Mouse (Mus musculus) embryonic stem cell, embryonic (primary cell): ENCODE results near the gene L3mbtl1.

Experiments
- CTCF ChIA-PET, 4 experiments: fragments of 300-600 bp in 2 of 4; fragments of 350-600 bp in 2 of 4; sonication (Branson Sonifier 250); formaldehyde crosslinking; loops; one replicate each; lab custom pipeline; 2022; ENCODE audit warnings: inconsistent platforms in 2 of 4; lab: Charles Lee
- POLR2A ChIA-PET, 4 experiments: fragments of 300-600 bp in 2 of 4; fragments of 350-600 bp in 2 of 4; sonication (Branson Sonifier 250); formaldehyde crosslinking; loops; one replicate each; lab custom pipeline; 2022; ENCODE audit warnings: antibody characterized with exemption in 4 of 4, inconsistent platforms in 1 of 4; lab: Charles Lee

L3mbtl1 gene

GRCm38 (mm10) chr2:162970896-162971295 is 27.6 kb downstream of the L3mbtl1 start:
- ChIA-PET CTCF (no interaction called here), POLR2A (no interaction called here)

GRCm38 (mm10) chr2:162972752-162973151 is 29.5 kb downstream of the L3mbtl1 start:
- ChIA-PET POLR2A (interaction anchor here in 3 of 4 experiments (0.6 to 1.6 kb wide), 6 partner anchors 10 to 447 kb away, joined by 3 to 4 read pairs (median 4); no protein-coding TSS in a partner anchor), CTCF (interaction anchor here in 2 of 4 experiments (1.1 to 1.2 kb wide), 4 partner anchors 26 to 429 kb away, joined by 3 read pairs; no protein-coding TSS in a partner anchor)

GRCm38 (mm10) chr2:162973206-162973605 is 29.9 kb downstream of the L3mbtl1 start:
- POLR2A ChIA-PET, result interaction anchor here (0.6 to 1.7 kb wide), 11 partner anchors 10 to 446 kb away, joined by 3 to 6 read pairs (median 3); partner anchors contain the start of gene Srsf6 (in 1 of the 4)
- CTCF ChIA-PET, result interaction anchor here in 3 of 4 experiments (0.5 to 1.2 kb wide), 8 partner anchors 24 to 428 kb away, joined by 3 to 5 read pairs (median 3); partner anchors contain the start of gene L3mbtl1 (in 1 of the 3)

- CTCF ChIA-PET, result interaction anchor here in 3 of 4 experiments (0.5 to 1.2 kb wide), 9 partner anchors 24 to 428 kb away, joined by 3 to 5 read pairs (median 3); partner anchors contain the start of gene L3mbtl1 (in 1 of the 3)
- POLR2A ChIA-PET, result interaction anchor here in 3 of 4 experiments (0.5 to 1.7 kb wide), 9 partner anchors 10 to 320 kb away, joined by 3 to 6 read pairs (median 4); partner anchors contain the start of genes Ift52 (in 1 of the 3) and Srsf6 (in 1 of the 3)
These were observed 30.4 kb downstream of the L3mbtl1 start for GRCm38 (mm10) chr2:162973637-162974036.

GRCm38 (mm10) chr2:162975157-162975775 is 32.0 kb downstream of the L3mbtl1 start:
- ChIA-PET POLR2A (interaction anchor here in 2 of 4 experiments (0.5 to 1.4 kb wide), 4 partner anchors 20 to 42 kb away, joined by 3 to 4 read pairs (median 3); partner anchors contain the start of gene Ift52 (in 1 of the 2)), CTCF (no interaction called here)

GRCm38 (mm10) chr2:162976001-162976400 is 32.7 kb downstream of the L3mbtl1 start:
- POLR2A ChIA-PET, result interaction anchor here in 2 of 4 experiments (1.0 to 1.4 kb wide), 3 partner anchors 36 to 75 kb away, joined by 3 to 4 read pairs (median 3); partner anchors contain the start of gene Ift52 (in 1 of the 2)
- CTCF ChIA-PET, result interaction anchor here in 2 of 4 experiments (0.6 kb wide), 2 partner anchors 8 to 232 kb away, joined by 3 read pairs; no protein-coding TSS in a partner anchor

- ChIA-PET CTCF (no interaction called here), POLR2A (no interaction called here)
These were observed 41.1 kb downstream of the L3mbtl1 start for GRCm38 (mm10) chr2:162984381-162984780.

- POLR2A ChIA-PET, result interaction anchor here in 3 of 4 experiments (0.6 to 1.3 kb wide), 7 partner anchors 12 to 442 kb away, joined by 3 to 7 read pairs (median 4); no protein-coding TSS in a partner anchor
- CTCF ChIA-PET, result interaction anchor here (0.6 to 1.8 kb wide), 9 partner anchors 17 to 415 kb away, joined by 3 to 12 read pairs (median 4); no protein-coding TSS in a partner anchor
These were observed 42.7 kb downstream of the L3mbtl1 start for GRCm38 (mm10) chr2:162985923-162986322.

GRCm38 (mm10) chr2:162986764-162987163 is 43.5 kb downstream of the L3mbtl1 start:
- ChIA-PET CTCF (interaction anchor here (0.8 to 1.8 kb wide), 4 partner anchors 18 to 115 kb away, joined by 3 to 4 read pairs (median 4); no protein-coding TSS in a partner anchor), POLR2A (interaction anchor here in 2 of 4 experiments (1.0 to 1.8 kb wide), 5 partner anchors 18 to 56 kb away, joined by 3 to 5 read pairs (median 3); no protein-coding TSS in a partner anchor)

GRCm38 (mm10) chr2:162987218-162987617 is 43.9 kb downstream of the L3mbtl1 start, which contains the start of gene Sgk2:
TSS of gene Sgk2 (plus strand) at chr2:162987330.
- ChIA-PET CTCF (interaction anchor here (0.8 to 1.8 kb wide), 4 partner anchors 19 to 115 kb away, joined by 3 to 4 read pairs (median 4); no protein-coding TSS in a partner anchor), POLR2A (interaction anchor here in 2 of 4 experiments (0.5 to 1.8 kb wide), 5 partner anchors 19 to 492 kb away, joined by 3 to 5 read pairs (median 3); no protein-coding TSS in a partner anchor)

- POLR2A ChIA-PET, result interaction anchor here in 1 of 4 experiments (1.8 kb wide), 1 partner anchor 57 kb away, joined by 5 read pairs; no protein-coding TSS in a partner anchor
- CTCF ChIA-PET, result no interaction called here
These were observed 45.0 kb downstream of the L3mbtl1 start for GRCm38 (mm10) chr2:162988235-162988634.

GRCm38 (mm10) chr2:162991394-162992083 is 48.3 kb downstream of the L3mbtl1 start:
- CTCF ChIA-PET, result interaction anchor here in 2 of 4 experiments (1.1 to 1.2 kb wide), 2 partner anchors 70 to 98 kb away, joined by 3 read pairs; no protein-coding TSS in a partner anchor
- POLR2A ChIA-PET, result interaction anchor here in 2 of 4 experiments (0.5 to 1.8 kb wide), 7 partner anchors 59 to 342 kb away, joined by 3 to 5 read pairs (median 3); partner anchors contain the start of gene Gtsf1l (in 1 of the 2)

GRCm38 (mm10) chr2:162992084-162992437 is 48.8 kb downstream of the L3mbtl1 start:
- POLR2A ChIA-PET, result interaction anchor here in 2 of 4 experiments (0.5 to 1.8 kb wide), 6 partner anchors 9 to 342 kb away, joined by 3 to 5 read pairs (median 3); no protein-coding TSS in a partner anchor
- CTCF ChIA-PET, result interaction anchor here in 3 of 4 experiments (0.6 to 1.2 kb wide), 3 partner anchors 70 to 640 kb away, joined by 3 to 4 read pairs (median 3); no protein-coding TSS in a partner anchor

GRCm38 (mm10) chr2:162993881-162994616 is 50.8 kb downstream of the L3mbtl1 start:
- ChIA-PET POLR2A (interaction anchor here in 1 of 4 experiments (0.7 to 1.2 kb wide), 3 partner anchors 38 to 400 kb away, joined by 3 to 4 read pairs (median 3); no protein-coding TSS in a partner anchor), CTCF (interaction anchor here in 2 of 4 experiments (0.6 to 1.2 kb wide), 2 partner anchors 11 to 26 kb away, joined by 3 to 4 read pairs; no protein-coding TSS in a partner anchor)

- ChIA-PET POLR2A (interaction anchor here (0.6 to 3.3 kb wide), 49 partner anchors 8 to 103 kb away, joined by 3 to 19 read pairs (median 4); partner anchors contain the start of genes Ift52 (in 2 of the 4), Srsf6 (in 2 of the 4), Gtsf1l (in 1 of the 4) and Mybl2 (in 1 of the 4)), CTCF (interaction anchor here (0.5 to 3.6 kb wide), 43 partner anchors 10 to 743 kb away, joined by 3 to 31 read pairs (median 3); partner anchors contain the start of gene L3mbtl1 (in 1 of the 4))
These were observed 55.4 kb downstream of the L3mbtl1 start for GRCm38 (mm10) chr2:162998528-162999230.

GRCm38 (mm10) chr2:162999744-163000143 is 56.5 kb downstream of the L3mbtl1 start:
- ChIA-PET CTCF (interaction anchor here (0.6 to 3.6 kb wide), 27 partner anchors 13 to 402 kb away, joined by 3 to 31 read pairs (median 3); no protein-coding TSS in a partner anchor), POLR2A (interaction anchor here (0.6 to 3.3 kb wide), 35 partner anchors 7 to 92 kb away, joined by 3 to 19 read pairs (median 5); partner anchors contain the start of genes Ift52 (in 2 of the 4), Srsf6 (in 2 of the 4) and Gtsf1l (in 1 of the 4))
